Mouse (Mus musculus) c-Kit-positive CD71-positive TER-119-positive erythroid progenitor cells, embryonic 14.5 days (primary cell): ENCODE results near the gene Khsrp.
"Not testable (repeated sequence)": the region's sequence is repeated elsewhere in the genome, so short reads cannot be mapped to it uniquely, and the experiment has no call there.

Experiments
- DNase-seq: peaks from one replicate; pipeline ENCODE4 v3.0.0-alpha.2; 2013; ENCODE audit warnings: low spot score

Gene Khsrp

GRCm38 (mm10) chr17:57030931-57031660, at the start of gene Khsrp:
Gene Khsrp, minus strand, starts transcription at chr17:57031522.
- no peak for DNase-seq

DNA sequence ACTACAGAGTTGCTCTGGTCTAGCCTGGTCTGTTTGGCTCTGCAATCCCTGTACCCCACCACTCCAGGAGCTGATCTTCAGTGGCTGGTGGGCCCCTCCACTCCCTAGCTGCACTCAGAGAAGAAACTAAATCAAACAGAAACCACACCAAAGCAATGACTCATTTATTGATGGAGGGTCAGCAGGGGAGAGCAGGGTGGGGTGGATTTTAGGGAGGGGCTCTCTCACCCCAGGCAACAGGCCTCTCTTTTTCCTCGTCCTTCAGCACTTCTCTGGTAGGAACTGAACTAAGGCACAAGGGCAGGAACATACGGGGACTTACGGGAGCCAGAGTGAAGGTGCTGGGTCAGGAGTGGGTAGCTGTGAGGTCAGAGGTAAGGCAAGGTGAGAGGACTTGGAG, 48.6 kb upstream of the Khsrp start:
- no peak for DNase-seq

DNA sequence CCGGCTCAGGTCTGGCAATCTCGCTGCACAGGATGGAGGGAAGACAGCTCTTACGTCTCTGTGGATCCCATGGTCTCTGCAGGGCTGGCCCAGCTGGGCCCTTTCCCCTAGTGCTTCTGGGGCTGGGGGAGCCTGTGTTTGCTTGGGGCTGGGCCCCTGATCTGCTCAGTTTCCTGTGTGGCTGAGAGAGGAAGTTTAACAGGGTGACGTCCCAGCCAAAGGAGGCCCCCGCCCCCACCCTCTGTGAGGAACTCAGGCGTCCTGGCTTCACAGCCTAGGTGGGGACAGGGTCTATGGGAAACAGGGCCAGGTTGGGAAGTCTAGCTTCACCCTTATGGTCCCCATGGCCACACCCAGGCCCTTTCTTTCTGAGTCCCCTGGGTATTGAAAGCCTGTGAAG, 47.0 kb upstream of the Khsrp start, which contains the start of gene Dennd1c:
Gene Dennd1c (minus strand): TSS at position 179 of the 400 bp plus-strand sequence.
- no peak for DNase-seq

GRCm38 (mm10) chr17:57076916-57077315, 45.6 kb upstream of the Khsrp start:
- DNase-seq: no peak

- no peak for DNase-seq
Measured at GRCm38 (mm10) chr17:57070699-57071098, 39.4 kb upstream of the Khsrp start.

DNA sequence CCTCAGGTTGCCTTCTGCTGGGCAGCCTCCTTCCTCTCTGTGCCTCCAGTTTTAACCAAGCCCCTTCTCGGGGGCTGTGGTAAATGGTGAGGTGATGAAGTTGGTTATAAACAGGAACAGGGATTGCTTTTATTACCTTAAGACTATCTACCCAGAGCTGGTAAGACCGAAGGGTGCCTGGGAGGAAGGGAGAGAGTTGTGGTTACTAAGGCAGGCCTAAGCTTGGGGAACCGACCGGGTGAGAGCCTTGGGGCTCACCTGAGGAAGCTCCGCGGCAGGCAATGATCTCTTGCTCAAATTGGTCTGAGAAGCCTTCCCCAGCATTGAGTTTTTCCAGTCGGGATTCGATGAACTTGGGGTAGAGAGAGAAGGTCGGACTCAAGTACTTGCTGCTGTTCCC, 39.0 kb upstream of the Khsrp start:
- DNase-seq: no peak

GRCm38 (mm10) chr17:57066908-57067307, 35.6 kb upstream of the Khsrp start:
- peak; percentile 27 for DNase-seq

GRCm38 (mm10) chr17:57063031-57063430, 31.7 kb upstream of the Khsrp start:
- no peak for DNase-seq

DNA sequence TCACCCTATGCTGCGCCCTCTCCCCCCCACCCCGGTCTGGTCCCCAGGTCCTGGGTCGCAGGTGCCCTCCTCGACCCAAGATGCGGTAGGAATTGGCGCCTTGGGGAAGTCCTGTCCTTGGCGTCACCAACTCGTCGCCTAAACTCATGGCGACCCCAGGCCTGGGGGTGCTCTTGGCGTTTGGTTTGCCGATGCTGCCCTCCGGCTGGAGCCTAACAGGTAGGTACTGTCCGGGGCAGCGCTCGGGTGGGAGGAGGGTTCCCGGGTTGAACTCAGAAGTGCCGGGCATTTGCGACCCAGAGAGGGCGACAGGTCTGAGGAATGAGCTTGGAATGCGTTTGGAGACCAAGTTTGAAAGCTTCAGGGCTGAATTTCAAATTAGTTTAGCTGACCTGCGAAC, 31.2 kb upstream of the Khsrp start:
- DNase-seq: no peak

- DNase-seq: no peak
Measured at GRCm38 (mm10) chr17:57062011-57062521, 30.7 kb upstream of the Khsrp start.

GRCm38 (mm10) chr17:57061069-57061468, 29.7 kb upstream of the Khsrp start:
- no peak for DNase-seq

DNA sequence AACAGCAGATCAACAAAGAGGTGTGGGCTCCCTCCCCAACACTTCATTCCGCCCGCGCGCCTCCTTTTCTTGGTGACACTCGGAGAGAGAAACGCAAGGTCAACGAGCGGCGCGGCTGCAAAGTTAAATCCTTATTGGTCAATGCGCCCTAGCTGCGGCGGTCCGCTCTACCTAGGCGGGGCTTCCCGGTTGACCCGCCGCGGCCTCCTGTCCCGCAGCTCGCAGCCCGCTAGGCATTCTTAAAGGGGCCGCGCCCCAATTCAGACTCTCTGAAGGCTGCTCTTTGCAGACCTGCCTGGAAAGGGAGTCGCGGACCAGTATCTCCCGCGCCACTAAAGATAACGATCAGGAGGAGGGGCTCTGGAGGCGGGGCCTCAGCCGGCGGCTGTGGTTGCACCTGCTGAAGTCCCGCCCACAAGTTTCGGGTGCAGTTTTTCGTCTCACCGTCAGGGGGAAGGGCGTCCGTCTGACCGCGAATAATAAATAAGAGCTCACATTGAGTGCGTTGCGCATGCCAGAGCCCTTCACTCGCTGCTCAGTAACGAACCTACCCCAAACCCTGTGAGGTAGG, 29.0 kb upstream of the Khsrp start:
- DNase-seq: peak; percentile 94

DNA sequence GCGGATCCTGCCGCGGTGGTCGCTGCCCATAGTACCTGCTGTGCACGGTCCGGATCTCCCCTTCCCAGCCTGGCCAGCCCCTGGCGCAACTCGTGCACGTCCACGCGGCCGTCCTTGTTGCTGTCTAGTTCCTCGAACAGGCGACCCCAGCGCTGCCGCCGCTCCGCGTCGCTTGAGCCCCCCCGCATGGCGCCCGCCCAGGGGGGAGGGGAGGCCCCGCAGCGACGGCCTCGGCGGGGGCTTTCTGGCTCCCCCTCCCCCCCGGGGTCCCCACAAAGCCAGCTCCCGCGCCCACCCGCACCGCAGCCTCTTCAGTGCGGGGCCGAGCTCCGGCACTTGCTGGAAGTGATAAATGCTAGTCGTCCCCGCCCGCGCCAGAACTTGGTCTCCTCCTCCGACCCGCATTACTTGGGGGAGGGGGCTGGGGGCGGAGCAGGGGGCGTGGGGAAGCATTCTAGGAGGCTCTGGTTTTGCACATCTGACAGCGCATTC, 28.2 kb upstream of the Khsrp start, which contains the start of gene Slc25a23:
Gene Slc25a23 (minus strand): TSS at position 378 of the 492 bp plus-strand sequence.
- peak; percentile 21 for DNase-seq

GRCm38 (mm10) chr17:57058891-57059485, 27.7 kb upstream of the Khsrp start, which contains the start of gene Crb3:
Gene Crb3, plus strand, starts transcription at chr17:57059105.
- DNase-seq: no peak

DNA sequence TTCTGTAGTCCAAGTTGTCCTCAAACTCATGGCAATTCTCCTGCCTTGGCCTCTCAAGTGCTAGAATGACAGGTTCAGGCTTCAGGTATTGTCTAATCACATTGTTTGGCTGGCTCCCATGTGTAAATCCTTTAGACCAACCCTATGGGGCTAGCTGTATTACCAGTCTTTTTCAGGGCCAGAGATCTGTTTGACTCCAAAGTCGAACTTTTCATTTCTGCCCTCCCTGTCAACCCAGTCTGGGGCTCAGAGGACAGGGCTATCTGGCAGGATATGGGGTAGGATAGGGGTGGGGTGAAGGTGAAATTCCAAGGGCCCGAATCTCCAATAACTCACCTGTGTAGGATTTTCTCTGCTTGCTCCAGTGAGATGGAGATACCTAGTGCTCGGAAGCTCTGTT, 24.9 kb upstream of the Khsrp start:
- DNase-seq: no peak

- DNase-seq: not testable (repeated sequence)
Measured at GRCm38 (mm10) chr17:57051679-57052078, 20.4 kb upstream of the Khsrp start.

DNA sequence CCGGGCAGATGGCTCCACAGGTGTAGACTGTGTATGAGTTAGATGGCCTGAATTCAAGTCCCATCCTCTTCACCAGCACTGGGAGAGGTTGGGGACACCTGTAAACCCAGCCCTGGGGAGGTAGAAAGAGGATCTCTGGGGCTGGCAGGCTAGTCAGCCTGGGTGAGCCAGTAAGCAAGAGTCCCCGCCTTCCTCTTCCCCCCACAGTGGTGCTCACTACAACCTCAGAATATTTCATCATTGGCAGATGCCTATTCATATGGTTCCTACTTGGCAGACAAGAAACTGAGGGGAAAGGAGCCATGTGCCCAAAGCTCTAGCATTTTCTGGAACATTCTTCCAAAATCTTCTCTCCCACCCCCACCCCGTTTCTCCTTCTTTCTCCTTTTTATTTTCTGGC, 17.5 kb upstream of the Khsrp start:
- no peak for DNase-seq

- DNase-seq: no peak
Measured at GRCm38 (mm10) chr17:57047406-57047805, 16.1 kb upstream of the Khsrp start.

GRCm38 (mm10) chr17:57041554-57041953, 10.2 kb upstream of the Khsrp start, which contains the start of gene Slc25a41:
Gene Slc25a41, minus strand, starts transcription at chr17:57041654.
- DNase-seq: no peak

- DNase-seq: no peak
Measured at GRCm38 (mm10) chr17:57038978-57039377, 7.7 kb upstream of the Khsrp start.

DNA sequence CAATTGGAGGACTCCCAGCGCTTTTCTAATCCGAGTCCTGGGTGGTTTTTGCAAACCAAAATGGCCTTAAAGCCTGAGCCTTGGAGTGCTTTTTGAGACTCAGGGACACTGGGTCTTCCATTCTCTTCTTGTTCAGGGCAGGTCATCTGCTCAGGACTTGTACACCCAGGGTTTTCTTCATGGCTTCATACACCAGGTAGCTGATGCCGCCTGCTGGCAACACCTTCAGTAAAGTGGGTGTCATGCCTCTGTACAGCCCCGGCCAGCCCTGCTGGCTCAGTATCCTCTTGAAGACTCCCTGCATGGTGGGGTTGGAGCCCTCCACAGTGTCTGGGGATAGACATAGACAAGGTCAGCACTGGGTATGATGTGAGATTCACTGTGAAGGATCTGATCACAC, 1.5 kb upstream of the Khsrp start:
- no peak for DNase-seq

DNA sequence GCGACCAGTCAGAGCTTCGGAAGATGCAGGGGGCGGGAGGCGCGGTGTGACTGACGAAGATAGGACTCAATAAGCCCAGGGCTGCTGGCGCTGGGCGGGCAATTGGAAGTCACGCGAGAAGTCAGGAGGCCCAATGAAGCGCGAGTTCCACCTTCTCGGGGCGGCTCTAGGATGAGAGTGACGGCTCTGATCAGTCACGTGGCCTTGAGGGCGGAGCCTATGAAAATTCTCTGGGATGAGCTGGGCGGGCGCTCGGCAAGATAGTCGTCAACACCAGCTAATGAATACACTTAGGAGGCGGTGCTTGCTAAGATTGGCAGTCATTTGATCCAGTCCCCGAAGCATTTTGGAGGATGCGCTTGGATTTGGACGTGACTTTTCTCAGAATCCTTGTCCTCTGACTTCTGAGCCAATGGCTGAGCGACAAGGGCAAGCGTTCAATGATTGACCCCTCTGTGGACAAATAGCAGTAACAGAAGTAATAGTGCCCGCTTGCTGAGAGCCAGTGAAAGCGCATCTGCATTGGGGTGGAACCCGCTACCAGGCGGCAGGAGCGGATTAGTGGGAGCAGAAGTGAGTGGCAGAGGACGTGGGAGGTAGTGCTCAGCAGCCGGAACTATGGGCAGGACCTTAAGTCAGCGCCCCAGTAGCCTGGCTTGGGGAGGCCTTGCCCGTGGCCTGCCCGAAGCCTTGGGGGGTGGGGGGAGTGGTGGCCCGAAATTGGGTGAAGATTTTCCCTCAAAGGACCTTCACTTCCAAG, 519 bp upstream of the Khsrp start:
- peak; percentile 100 for DNase-seq
